Mouse (Mus musculus): Measurements from ENCODE around the gene Ptprh. TPM values are rescaled to one million over a fixed set of nuclear protein-coding genes. Genes with fewer than 3 reads are reported as not detected.
"Not testable (repeated sequence)": the region's sequence is repeated elsewhere in the genome, so short reads cannot be mapped to it uniquely, and the experiment has no call there.

The Ptprh gene
- polyA plus RNA-seq, 1 experiment from 2014 or later: 0.17 TPM

GRCm38 (mm10) chr7:4572361-4572760 lies 31.5 kb downstream of the Ptprh start:
- 55% methylated on average over 2 of the region's 2 CpGs for WGBS
- H3K36me3 ChIP-seq (ENCODE audit: control insufficient read depth, insufficient read depth); H3K4me3 ChIP-seq (ENCODE audit: low read length); H3K27me3 ChIP-seq (ENCODE audit: control insufficient read depth, insufficient read depth, low read length); H3K27ac ChIP-seq (ENCODE audit: low read length); H3K4me1 ChIP-seq (ENCODE audit: control insufficient read depth, insufficient read depth, low read length); H3K4me2 ChIP-seq (ENCODE audit: low read depth, low read length); ATAC-seq (replicated peaks; ENCODE audit: extremely low read depth, insufficient read depth, low FRiP score); H3K9ac ChIP-seq (ENCODE audit: low read length); H3K9me3 ChIP-seq (replicated peaks; ENCODE audit: control insufficient read depth, low read length): not testable (repeated sequence)

GRCm38 (mm10) chr7:4562660-4563059 lies 41.2 kb downstream of the Ptprh start:
- Histone ChIP-seq H3K4me3 (ENCODE audit: low read length) (no peak overlapping the region), H3K4me1 (ENCODE audit: control insufficient read depth, insufficient read depth, low read length) (no peaks in the 10 kb centered on the region), H3K4me2 (ENCODE audit: low read depth, low read length) (no peak overlapping the region), H3K27ac (ENCODE audit: low read length) (no peak overlapping the region), H3K9ac (ENCODE audit: low read length) (no peak overlapping the region), H3K36me3 (ENCODE audit: control insufficient read depth, insufficient read depth) (no peaks in the 10 kb centered on the region), H3K9me3 (replicated peaks; ENCODE audit: control insufficient read depth, low read length) (no peaks in the 10 kb centered on the region), H3K27me3 (ENCODE audit: control insufficient read depth, insufficient read depth, low read length) (0 out of 2 replicates have a peak, but pooled peaks cover under 1% of the 10 kb centered on the region)
- 81% methylated on average over 3 of the region's 3 CpGs for WGBS
- ATAC-seq (replicated peaks; ENCODE audit: extremely low read depth, insufficient read depth, low FRiP score): no peak

GRCm38 (mm10) chr7:4557167-4557560 lies 46.7 kb downstream of the Ptprh start:
- WGBS: 60% methylated on average over 6 of the region's 6 CpGs
- no peak overlapping the region for H3K27ac ChIP-seq (ENCODE audit: low read length)
- H3K27me3 ChIP-seq (ENCODE audit: control insufficient read depth, insufficient read depth, low read length): peaks cover 6% of the 10 kb centered on the region
- no peak overlapping the region for H3K4me2 ChIP-seq (ENCODE audit: low read depth, low read length)
- no peak for ATAC-seq (replicated peaks; ENCODE audit: extremely low read depth, insufficient read depth, low FRiP score)
- H3K9me3 ChIP-seq (replicated peaks; ENCODE audit: control insufficient read depth, low read length): no peaks in the 10 kb centered on the region
- H3K36me3 ChIP-seq (ENCODE audit: control insufficient read depth, insufficient read depth): no peaks in the 10 kb centered on the region
- H3K4me1 ChIP-seq (ENCODE audit: control insufficient read depth, insufficient read depth, low read length): no peaks in the 10 kb centered on the region
- no peak overlapping the region for H3K9ac ChIP-seq (ENCODE audit: low read length)
- H3K4me3 ChIP-seq (ENCODE audit: low read length): no peak overlapping the region

- Histone ChIP-seq H3K9me3 (replicated peaks; ENCODE audit: control insufficient read depth, low read length) (no peaks in the 10 kb centered on the region), H3K4me1 (ENCODE audit: control insufficient read depth, insufficient read depth, low read length) (no peaks in the 10 kb centered on the region), H3K27ac (ENCODE audit: low read length) (no peak overlapping the region), H3K4me3 (ENCODE audit: low read length) (no peak overlapping the region), H3K27me3 (ENCODE audit: control insufficient read depth, insufficient read depth, low read length) (peaks cover 6% of the 10 kb centered on the region), H3K36me3 (ENCODE audit: control insufficient read depth, insufficient read depth) (no peaks in the 10 kb centered on the region), H3K9ac (ENCODE audit: low read length) (no peak overlapping the region), H3K4me2 (ENCODE audit: low read depth, low read length) (no peak overlapping the region)
- WGBS: 17% methylated on average over 15 of the region's 15 CpGs
- ATAC-seq (replicated peaks; ENCODE audit: extremely low read depth, insufficient read depth, low FRiP score): peak; percentile 78
Observed at GRCm38 (mm10) chr7:4556256-4557166, 47.3 kb downstream of the Ptprh start.

GRCm38 (mm10) chr7:4547221-4547641 lies 56.6 kb downstream of the Ptprh start, which contains the start of gene Syt5:
Gene Syt5 (minus strand): TSS chr7:4547541.
- no peak for ATAC-seq (replicated peaks; ENCODE audit: extremely low read depth, insufficient read depth, low FRiP score)
- Histone ChIP-seq H3K4me2 (ENCODE audit: low read depth, low read length) (peak within 1 kb of the TSS; percentile 55), H3K9ac (ENCODE audit: low read length) (peak within 1 kb of the TSS; percentile 12; the same call in 1 of the 2 replicates), H3K27me3 (ENCODE audit: control insufficient read depth, insufficient read depth, low read length) (peaks cover 11% of the 10 kb centered on the region), H3K27ac (ENCODE audit: low read length) (no peak within 1 kb of the TSS), H3K36me3 (ENCODE audit: control insufficient read depth, insufficient read depth) (no peaks in the 10 kb centered on the region), H3K4me1 (ENCODE audit: control insufficient read depth, insufficient read depth, low read length) (0 out of 2 replicates have a peak, but pooled peaks cover 3% of the 10 kb centered on the region), H3K9me3 (replicated peaks; ENCODE audit: control insufficient read depth, low read length) (no peaks in the 10 kb centered on the region), H3K4me3 (ENCODE audit: low read length) (peak within 1 kb of the TSS; percentile 34)
- WGBS: 8% methylated on average over 33 of the region's 33 CpGs

GRCm38 (mm10) chr7:4546591-4547131 lies 57.2 kb downstream of the Ptprh start:
- H3K9ac ChIP-seq (ENCODE audit: low read length): no peak overlapping the region
- peak overlapping the region; percentile 20 for H3K4me3 ChIP-seq (ENCODE audit: low read length)
- no peak overlapping the region for H3K27ac ChIP-seq (ENCODE audit: low read length)
- H3K36me3 ChIP-seq (ENCODE audit: control insufficient read depth, insufficient read depth): no peaks in the 10 kb centered on the region
- ATAC-seq (replicated peaks; ENCODE audit: extremely low read depth, insufficient read depth, low FRiP score): peak; percentile 60
- H3K4me1 ChIP-seq (ENCODE audit: control insufficient read depth, insufficient read depth, low read length): 0 out of 2 replicates have a peak, but pooled peaks cover 3% of the 10 kb centered on the region
- WGBS: 3% methylated on average over 26 of the region's 26 CpGs
- peak overlapping the region; percentile 55 for H3K4me2 ChIP-seq (ENCODE audit: low read depth, low read length)
- H3K27me3 ChIP-seq (ENCODE audit: control insufficient read depth, insufficient read depth, low read length): peaks cover 11% of the 10 kb centered on the region
- no peaks in the 10 kb centered on the region for H3K9me3 ChIP-seq (replicated peaks; ENCODE audit: control insufficient read depth, low read length)

- WGBS: 70% methylated on average over 15 of the region's 15 CpGs
Observed at GRCm38 (mm10) chr7:4546050-4546449, 57.8 kb downstream of the Ptprh start.

GRCm38 (mm10) chr7:4542013-4542412 lies 61.8 kb downstream of the Ptprh start:
- WGBS: 31% methylated on average over 17 of the region's 17 CpGs
- no peaks in the 10 kb centered on the region for H3K36me3 ChIP-seq (ENCODE audit: control insufficient read depth, insufficient read depth)
- ATAC-seq (replicated peaks; ENCODE audit: extremely low read depth, insufficient read depth, low FRiP score): no peak

More at GRCm38 (mm10) chr7:4546050-4546449, 57.8 kb downstream of the Ptprh start:
- Histone ChIP-seq H3K9me3 (replicated peaks; ENCODE audit: control insufficient read depth, low read length) (no peaks in the 10 kb centered on the region), H3K36me3 (ENCODE audit: control insufficient read depth, insufficient read depth) (no peaks in the 10 kb centered on the region), H3K4me2 (ENCODE audit: low read depth, low read length) (no peak overlapping the region), H3K4me1 (ENCODE audit: control insufficient read depth, insufficient read depth, low read length) (0 out of 2 replicates have a peak, but pooled peaks cover 3% of the 10 kb centered on the region), H3K27me3 (ENCODE audit: control insufficient read depth, insufficient read depth, low read length) (peaks cover 11% of the 10 kb centered on the region), H3K9ac (ENCODE audit: low read length) (no peak overlapping the region), H3K27ac (ENCODE audit: low read length) (no peak overlapping the region), H3K4me3 (ENCODE audit: low read length) (no peak overlapping the region)
- ATAC-seq (replicated peaks; ENCODE audit: extremely low read depth, insufficient read depth, low FRiP score): no peak

GRCm38 (mm10) chr7:4541344-4541743 lies 62.5 kb downstream of the Ptprh start:
- no peaks in the 10 kb centered on the region for H3K36me3 ChIP-seq (ENCODE audit: control insufficient read depth, insufficient read depth)
- H3K4me3 ChIP-seq (ENCODE audit: low read length): no peak overlapping the region
- H3K4me1 ChIP-seq (ENCODE audit: control insufficient read depth, insufficient read depth, low read length): no peaks in the 10 kb centered on the region
- ATAC-seq (replicated peaks; ENCODE audit: extremely low read depth, insufficient read depth, low FRiP score): no peak
- no peak overlapping the region for H3K9ac ChIP-seq (ENCODE audit: low read length)
- H3K9me3 ChIP-seq (replicated peaks; ENCODE audit: control insufficient read depth, low read length): no peaks in the 10 kb centered on the region
- WGBS: 53% methylated on average over 5 of the region's 5 CpGs
- H3K4me2 ChIP-seq (ENCODE audit: low read depth, low read length): no peak overlapping the region
- H3K27ac ChIP-seq (ENCODE audit: low read length): no peak overlapping the region
- H3K27me3 ChIP-seq (ENCODE audit: control insufficient read depth, insufficient read depth, low read length): peaks cover 4% of the 10 kb centered on the region; the same call in 1 of the 2 replicates

More at GRCm38 (mm10) chr7:4542013-4542412, 61.8 kb downstream of the Ptprh start:
- Histone ChIP-seq H3K9me3 (replicated peaks; ENCODE audit: control insufficient read depth, low read length) (no peaks in the 10 kb centered on the region), H3K27me3 (ENCODE audit: control insufficient read depth, insufficient read depth, low read length) (peaks cover 6% of the 10 kb centered on the region), H3K27ac (ENCODE audit: low read length) (no peak overlapping the region), H3K9ac (ENCODE audit: low read length) (no peak overlapping the region), H3K4me3 (ENCODE audit: low read length) (no peak overlapping the region), H3K4me2 (ENCODE audit: low read depth, low read length) (no peak overlapping the region), H3K4me1 (ENCODE audit: control insufficient read depth, insufficient read depth, low read length) (0 out of 2 replicates have a peak, but pooled peaks cover 3% of the 10 kb centered on the region)

Measured in heart, embryonic 16.5 days (tissue).